Mouse (Mus musculus) fibroblast of lung, adult 2 months (primary cell): ENCODE data around the gene Dnajc8.
"Not testable (repeated sequence)": the region's sequence is repeated elsewhere in the genome, so short reads cannot be mapped to it uniquely, and the experiment has no call there.

Experiments used
- DNase-seq: peaks from one replicate; pipeline ENCODE4 v3.0.0-alpha.2; 2011; ENCODE audit warnings: low read depth

Gene Dnajc8

DNA sequence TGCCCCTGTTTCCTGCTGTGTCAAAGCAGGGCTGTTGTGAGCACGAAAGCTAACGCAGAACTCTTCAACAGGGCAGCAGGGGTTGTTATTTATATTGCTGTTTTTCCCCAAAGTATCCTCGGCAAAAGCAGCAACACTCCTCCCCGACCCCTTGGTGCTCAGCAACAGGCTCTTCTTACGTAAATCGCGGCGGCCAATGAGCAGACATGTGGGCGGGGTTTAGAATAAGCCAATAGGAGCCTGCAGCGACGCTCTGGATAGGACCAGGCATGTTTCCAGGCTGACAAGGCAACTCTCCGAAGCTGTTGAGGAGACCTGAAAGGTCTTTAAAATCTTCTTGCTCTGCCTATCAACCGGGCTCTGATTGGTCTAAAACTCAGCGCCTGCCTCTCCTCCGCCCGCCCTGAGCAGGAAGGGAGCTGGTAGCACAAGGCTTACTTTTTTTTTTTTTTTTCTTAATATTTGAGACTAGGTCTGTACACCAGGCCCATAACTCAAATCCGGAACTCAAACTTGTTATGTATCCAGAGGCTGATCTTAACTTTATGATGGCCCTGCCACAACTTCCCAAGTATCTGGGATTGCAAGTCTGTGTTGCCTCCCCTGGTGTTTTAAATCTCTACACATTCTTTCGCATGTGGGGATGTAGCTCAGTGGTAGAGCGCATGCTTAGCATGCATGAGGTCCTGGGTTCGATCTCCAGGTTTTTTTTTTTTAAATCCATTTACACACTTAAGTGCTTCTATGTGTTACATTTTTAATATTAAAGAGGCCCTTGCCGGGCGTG lies 19.8 kb upstream of the Dnajc8 start:
- peak; percentile 97 for DNase-seq

DNA sequence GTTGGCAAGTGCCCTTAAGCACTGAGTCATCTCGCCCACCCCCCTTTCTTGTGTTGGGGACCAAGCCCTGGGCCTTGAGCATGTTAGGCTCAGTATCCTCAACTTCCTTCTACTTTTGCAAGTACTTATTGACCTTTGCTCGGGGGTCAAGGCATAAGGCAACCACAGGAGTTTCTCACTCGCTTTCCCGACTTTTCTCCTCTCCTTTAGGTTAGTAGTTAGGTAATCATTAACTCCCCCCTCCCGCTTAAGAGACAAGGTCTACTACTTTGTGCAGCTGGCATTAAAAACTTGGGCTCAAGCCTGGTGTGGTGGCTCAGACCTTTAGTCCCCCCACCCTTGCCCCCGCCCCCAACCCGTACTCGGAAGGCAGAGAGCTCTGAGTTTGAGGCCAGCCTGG lies 17.3 kb upstream of the Dnajc8 start:
- no peak for DNase-seq

DNA sequence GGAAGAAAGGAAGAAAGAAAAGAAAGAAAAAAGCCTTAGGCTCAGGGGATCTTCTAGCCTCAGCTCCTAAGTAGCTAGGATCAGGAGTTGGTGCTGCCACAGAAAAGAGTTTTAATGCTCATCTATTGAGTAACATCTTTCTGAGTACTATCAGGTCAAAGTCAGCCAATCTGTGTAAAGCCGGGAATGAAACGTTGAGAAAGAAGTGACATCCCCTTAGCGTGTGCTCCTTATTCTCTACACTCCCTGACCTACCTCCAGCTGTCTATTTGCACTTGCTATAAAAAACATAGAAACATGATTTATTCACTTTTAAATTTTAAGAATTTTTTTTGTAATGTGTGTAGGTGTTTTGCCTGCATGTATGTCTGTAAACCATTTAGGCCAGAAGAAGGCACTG lies 16.2 kb upstream of the Dnajc8 start:
- DNase-seq: no peak

DNA sequence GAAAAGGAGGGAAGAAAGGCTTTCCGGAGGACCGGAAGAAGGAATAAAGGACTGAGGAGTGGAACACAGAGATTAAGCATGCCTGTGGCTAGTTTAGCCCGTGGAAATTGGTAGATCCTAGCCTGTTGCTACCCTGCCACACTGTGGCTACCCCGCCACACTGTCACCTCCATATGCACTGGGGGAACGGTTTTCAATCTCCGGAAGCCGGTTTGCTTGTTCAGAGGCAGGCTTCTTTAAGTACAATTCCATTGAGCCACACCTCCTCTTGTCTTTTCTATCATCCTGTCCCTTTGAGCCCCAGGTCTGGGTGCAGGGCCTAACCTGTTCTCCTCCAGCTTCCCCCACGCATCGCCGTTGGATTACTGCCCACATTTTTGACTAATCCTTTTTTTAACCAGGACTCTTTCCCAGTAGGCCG lies 11.0 kb upstream of the Dnajc8 start:
- DNase-seq: no peak

DNA sequence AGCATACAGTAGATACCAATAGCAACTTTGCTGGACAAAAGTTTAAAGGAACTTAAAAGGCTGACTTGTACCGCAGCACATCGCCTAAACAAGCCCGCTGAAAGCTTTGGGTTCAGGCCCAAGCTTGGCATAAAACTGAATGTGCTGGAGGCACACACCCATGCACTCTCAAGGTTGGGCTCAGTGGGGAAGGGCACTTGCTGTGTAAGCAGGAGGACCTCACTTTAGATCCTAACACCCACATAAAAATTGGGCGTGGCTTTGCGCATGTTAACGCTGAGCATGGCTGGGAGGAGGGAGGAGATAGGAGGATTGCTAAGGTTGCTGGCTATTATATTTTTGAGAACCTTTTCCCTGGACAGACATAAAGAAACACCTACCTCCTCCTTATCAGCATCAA lies 10.5 kb upstream of the Dnajc8 start:
- DNase-seq: peak; percentile 23

DNA sequence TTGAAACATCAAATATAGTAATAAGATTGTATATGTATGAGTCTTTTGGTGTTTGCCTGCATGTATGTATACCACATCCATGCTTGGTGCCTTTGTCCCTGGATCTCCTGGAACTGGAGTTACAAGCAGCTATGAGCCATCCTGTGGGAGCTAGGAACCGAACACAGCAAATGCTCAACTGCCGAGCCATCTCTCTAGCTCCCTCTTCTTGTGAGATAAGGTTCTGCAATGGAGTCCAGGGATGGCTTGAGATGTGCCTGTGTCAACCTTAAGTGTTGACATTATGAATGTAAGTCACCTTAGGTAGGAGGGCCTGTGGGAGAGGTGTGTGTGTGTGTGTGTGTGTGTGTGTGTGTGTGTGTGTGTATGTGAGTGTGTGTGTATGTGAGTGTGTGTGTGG lies 8.7 kb upstream of the Dnajc8 start:
- no peak for DNase-seq

DNA sequence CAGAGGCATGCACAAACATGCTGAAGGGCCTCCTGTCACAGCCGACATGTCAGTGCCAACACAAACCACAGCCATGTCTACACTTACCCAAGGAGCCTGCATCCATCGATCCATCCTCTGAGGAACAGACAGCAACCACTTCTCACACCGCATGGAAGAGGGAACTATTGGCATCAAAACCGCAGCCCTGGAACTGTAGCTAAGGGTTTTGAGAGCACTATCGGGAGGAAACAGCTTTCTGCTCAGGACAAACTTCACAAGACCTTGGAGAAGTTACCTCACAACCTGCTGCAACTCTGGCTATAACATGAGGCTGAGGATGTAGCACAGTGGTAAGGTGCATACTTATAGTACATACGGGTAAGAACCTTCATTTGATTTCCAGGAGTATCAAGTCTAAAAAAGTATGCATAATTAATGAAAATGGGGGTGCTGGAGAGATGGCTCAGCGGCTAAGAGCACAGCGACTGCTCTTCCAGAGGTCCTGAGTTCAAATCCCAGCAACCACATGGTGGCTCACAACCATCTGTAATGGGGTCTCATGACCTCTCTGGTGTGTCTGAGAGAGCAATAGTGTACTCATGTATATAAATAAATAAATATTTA lies 7.3 kb upstream of the Dnajc8 start:
- no peak for DNase-seq

DNA sequence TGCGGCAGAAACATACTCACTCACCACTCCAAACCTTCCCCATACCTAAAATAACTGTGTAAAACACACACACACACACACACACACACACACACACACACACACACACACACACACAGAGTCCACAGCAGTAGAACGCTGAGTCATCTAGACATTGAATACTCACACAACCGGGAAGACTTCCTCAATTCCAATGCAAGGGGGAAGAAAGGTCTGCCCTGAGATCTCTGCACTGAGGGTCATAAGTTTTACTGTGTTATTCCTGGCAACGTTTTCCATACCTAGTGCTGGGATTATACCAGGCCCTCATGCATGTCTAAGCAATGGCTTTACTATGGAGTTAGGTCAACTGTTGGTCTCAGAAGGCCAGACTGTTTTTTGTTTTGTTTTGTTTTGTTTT lies 6.0 kb upstream of the Dnajc8 start:
- DNase-seq: no peak

DNA sequence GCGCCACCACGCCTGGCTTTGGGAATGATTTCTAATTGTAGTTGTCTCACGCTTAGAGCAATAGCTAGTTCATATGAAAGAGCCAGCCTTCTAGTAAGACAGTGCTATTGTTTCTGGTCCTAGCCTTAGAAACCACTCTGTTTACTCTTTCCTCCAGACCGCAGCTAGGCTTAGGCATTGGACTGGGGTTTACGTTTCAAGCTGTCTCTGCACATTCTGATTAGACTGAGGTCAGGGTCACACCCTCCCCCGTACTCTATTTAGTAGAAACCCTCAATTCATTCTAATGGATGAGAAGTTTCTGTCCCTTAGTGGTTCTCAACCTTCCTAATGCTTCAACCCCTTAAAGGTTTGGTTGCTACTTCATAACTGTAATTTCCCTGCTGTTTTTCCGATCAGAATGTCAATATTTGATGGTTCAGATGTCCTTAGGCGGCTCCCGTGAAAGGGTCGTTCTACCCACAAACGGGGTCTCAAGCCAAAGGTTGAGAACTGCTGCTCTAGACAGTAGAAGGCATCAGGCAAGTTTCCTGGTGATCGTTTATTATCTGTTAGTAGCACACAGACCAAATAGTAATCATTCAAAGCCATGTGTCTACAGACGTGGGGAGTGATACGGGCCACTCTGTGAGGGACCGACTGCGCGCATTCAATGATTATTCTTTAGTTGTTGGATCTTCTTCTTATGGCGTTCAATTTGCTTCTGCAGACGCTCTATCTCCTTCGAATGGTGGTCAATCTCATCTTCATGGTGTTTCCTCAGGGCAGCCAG lies 5.1 kb upstream of the Dnajc8 start:
- DNase-seq: no peak

DNA sequence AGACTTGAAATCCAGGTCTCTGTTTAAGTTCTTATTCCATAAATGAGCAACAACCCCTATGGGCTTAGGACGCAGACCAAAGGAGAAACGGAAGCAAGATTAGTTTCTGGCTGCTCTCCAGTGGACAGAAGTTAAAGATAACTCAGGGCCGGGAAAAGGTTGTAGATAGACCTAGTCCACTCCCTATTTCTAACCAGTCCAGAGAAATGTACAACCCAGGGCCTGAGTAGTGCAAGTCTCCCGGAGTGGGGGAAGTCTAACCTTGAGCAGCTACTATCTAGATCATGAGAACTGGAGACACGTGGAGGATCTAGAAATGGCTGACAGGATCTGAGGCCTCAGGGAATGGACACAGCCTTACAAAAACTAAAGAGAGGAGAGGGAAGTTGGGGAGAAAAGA lies 2.9 kb upstream of the Dnajc8 start:
- no peak for DNase-seq

DNA sequence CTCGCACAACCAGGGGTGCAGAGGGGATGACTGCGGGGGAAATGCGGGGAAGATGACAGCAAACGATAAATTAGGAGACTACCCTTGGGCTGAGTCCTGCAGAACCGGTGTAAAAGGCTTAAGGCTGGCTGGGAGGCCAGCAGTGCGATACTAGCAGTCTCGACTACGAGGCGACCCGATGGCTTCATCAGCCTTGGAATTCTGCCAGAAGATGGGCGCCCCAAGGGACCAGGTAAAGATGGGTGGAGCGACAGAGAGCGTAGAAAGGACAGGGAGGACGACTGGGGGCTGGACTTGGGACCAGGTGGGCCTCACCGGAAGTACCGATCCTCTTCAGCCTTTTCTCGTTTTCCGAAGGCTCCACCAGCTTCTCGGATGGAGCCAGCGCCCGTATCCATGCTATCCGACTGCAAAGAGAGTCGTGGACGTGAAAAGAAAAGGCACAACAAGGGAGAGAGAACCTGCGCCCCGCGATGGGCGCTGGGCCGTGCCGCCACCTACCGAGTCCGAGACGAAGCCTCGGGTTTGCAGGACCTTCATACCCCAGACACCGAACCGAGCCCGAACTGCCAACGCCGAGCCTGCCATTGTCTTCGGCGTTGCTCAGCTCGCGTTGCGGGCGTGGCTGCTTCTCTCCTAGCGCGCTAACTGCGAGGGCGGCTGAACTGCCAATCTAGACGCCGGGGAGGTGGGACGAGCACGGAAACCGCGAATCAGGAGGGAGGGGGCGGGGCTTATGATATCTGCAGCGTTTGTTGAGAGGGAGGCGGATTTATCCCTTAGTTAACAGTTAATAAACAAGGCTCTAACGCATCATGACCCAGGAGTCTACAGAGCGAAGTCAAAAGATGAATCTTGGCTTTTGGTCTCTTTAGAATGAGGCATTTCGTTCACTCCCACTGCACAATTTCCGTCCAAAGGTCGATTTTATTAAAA lies 2.1 kb upstream of the Dnajc8 start, which contains the start of gene Atpif1:
TSS of gene Atpif1 (minus strand) at position 679 of the 936 bp plus-strand sequence.
- DNase-seq: peak; percentile 81

DNA sequence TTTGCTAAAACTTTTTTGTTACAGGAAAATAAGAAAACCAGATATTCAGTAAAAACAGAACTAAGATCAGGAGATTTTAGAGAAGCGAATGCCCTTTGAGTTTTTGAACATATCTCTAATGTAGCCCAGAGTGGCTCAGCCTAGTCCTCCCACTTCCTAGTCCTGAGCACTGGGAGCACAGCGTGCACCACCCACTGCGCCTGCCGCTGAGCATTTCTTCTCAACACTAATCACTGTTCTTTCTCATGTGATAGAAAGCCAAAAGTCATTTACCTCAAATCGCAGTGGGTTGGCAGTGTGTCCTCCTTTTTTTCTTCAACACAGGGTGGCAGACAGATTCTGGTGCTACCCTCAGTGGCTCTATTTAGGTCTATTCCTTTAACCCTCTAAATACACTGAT lies 4.1 kb downstream of the Dnajc8 start:
- no peak for DNase-seq

DNA sequence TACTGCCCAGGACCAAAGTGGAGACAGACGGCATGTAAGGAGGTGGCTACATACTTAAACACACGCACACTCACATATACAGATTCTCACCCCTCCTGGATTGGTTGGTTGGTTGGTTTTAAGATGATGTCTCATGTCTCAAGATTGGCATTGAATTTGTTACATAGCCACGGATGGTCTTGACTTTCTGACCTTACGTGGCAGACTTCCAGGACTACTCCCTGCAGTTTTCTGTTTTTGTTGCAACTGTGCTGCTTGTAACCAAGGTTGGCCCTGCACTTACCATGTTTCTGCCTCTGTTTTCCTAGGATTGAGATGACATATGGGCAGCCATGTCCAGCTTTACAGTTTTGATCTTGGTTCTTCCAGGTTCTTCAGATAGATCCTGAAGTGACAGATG lies 6.1 kb downstream of the Dnajc8 start:
- DNase-seq: no peak

DNA sequence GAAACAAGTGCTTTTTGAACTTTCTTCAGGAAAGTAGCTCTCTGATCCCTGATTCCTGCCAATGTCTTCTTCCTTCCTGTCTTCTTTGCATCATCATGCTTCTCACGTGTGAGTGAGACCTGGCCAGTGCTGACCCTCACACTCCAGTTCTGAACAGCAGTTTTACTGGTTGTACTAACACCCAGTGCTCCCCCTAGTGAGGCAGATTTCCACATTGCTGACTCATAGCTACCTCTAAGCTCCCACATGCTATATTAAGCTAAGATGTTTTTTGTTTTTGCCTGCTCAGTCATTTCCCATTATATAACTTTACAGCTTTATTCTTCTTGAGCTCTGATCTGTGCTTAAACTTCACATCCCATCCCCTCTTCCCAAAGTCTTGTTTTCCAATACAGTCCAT lies 7.4 kb downstream of the Dnajc8 start:
- peak; percentile 67 for DNase-seq

DNA sequence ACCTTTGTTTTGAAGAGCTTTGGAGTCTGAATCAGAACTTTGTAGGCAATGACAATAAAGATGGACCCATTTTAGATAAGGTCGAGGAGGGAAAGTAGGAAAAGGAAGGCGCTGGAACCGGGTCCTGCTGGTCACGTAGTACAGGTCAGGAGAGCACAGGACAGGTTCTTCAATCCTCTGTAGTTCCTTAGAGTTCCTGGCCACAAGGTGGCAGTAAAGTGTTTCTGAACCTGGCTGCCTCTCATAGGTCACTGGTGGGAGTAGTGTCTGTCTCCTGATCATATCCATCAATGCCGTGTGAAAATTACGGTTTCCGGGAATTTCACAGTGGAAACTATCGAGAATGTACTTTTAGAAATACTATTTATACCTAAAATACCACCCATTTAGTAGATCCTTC lies 10.5 kb downstream of the Dnajc8 start:
- DNase-seq: peak; percentile 31

DNA sequence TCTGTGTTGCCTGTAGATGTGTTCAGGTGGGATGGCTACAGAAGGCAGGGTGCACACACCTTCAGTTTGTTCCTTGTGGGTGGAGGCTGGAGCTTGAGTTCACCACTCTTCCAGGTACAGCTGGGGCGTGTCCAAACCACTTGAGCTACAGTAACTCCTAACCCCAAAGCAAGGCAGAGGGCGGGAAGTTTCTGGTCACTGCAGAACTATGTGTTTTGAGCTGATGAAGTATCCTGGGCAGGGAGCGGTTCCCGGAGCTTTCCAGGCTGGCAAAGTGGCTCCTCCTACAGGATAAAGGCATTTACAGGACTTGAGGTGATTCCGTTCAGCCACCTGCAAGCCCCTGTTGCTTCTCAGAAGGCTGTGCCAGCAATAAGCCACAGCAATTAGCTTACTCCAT lies 18.9 kb downstream of the Dnajc8 start:
- DNase-seq: no peak

DNA sequence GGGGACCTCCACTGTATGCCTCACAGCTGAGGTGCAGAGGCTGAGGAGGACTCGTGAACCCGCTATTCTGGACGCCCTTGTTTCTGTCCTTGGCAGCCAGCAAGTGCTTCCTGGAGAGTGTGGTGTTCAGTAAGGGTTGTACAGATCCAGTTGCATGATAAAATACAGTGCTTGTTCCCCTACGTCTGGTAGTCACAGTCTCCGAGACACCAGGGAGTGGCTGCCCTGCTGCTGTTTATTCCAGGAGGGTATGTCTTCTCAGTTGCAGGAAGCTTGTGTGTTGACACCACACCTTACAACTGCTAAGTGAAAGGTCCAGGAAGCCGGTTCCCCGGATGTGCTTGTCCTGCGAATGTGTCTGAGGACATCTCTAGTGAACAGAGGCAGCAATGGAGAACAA lies 19.3 kb downstream of the Dnajc8 start:
- no peak for DNase-seq

DNA sequence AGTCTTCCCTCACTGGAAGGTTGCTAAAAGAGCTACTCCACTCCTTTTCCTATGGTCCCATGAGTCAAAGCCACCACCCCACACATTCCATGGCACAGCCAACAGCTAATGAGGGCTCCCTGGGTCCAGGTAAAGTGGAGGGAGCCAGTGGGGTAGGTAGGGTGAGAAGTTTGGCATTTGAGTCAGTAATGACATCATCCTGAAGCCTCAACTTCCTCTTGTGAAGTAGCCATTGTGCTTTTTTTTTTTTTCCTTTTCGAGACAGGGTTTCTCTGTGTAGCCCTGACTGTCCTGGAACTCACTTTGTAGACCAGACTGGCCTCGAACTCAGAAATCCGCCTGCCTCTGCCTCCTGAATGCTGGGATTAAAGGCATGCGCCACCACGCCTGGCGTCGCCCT lies 20.2 kb downstream of the Dnajc8 start:
- not testable (repeated sequence) for DNase-seq

DNA sequence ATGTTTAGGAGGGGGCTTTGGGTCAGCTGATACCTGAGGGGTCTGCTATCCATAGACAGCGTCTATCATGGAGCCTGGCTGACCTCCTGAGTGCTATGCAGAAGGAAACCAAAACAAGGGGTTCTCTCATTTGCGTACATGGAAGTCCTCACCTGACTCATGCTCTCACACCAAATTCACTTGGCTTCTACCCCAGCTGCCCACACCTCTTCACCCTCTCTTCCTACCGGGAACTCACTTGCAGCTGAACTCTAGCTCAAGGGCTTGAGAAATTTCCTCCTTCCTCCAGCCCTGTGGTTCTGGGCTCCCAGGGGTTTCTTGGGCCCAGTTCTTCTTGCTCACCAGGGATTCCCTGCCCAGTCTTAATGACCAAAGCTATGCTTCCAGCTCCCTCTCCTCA lies 27.9 kb downstream of the Dnajc8 start:
- DNase-seq: no peak

DNA sequence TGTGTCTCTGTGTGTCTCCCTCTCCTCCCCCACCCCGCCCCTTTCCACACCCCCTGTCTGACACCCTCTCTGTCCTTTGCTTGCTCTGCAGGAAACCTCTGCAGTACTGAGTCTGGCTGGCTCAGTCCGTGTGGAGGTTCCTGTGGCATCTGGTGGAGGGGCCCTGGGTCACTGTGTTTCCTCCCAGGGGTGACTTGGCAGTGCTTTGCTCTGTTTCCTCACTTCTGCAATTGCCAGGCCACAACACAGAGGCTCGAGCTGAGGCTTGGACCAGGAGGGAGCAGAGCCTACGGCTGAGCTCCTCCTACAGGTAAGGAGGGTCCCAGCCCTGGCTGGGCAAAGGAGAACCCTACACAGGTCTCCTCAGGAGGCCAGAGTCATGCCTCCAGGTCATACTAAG lies 28.6 kb downstream of the Dnajc8 start, which contains the start of gene Ptafr:
TSS of gene Ptafr (plus strand) at position 103 of the 400 bp plus-strand sequence.
- DNase-seq: no peak

DNA sequence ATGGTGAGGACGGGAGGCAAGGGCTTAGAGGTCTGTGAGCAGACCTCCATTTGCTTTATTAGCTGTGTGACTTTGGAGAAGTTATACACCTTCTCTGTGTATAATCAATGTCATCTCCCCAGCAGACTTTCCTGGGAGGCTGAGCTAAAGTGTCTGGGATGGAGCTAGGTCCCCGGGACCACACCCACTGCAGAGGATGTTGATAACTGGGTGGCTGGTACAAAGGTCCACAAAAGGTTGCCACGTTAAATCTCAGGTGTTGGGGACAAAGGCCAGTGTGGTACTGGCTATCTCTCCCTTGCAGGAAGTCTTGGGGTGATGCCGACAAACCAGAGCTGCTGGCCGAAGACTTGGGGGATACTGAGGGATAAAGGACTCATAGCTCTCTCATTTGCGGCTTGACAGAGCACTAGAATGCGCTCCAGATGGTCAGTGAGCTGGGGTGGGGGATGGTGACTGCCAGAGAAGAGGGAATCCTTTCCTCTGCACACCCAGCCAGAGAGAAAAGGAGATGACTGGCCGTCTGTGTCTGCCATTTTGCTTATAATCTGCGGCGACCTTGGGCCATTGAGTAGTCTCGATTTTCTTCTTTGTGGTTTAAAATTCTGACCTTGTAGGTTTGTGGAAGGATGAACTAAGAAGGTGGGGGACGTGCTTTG lies 29.9 kb downstream of the Dnajc8 start:
- no peak for DNase-seq
